Mouse (Mus musculus) leukemia stem cell, adult 10-12 weeks (primary cell): ENCODE measurements around the gene Otp. TPM values are rescaled to one million over a fixed set of nuclear protein-coding genes. Genes with fewer than 3 reads are reported as not detected.

Experiments used
- polyA plus RNA-seq: library from polyadenylated mRNA; stranded (reverse); fragments of >175 nt; gene quantifications from 2 replicates; pipeline ENCODE4 v1.2.3, GENCODE M21; 2012; ENCODE audit warnings: low replicate concordance

The Otp gene
- polyA plus RNA-seq = not detected in 2 replicates

GRCm38 (mm10) chr13:94875396-94875880 is at the start of gene Otp:
Gene Otp (plus strand): TSS chr13:94875602.

Other genes starting within 250 kb of the Otp start
- gene Tbca, start 86.7 kb upstream of the Otp start, polyA plus RNA-seq = 1.8 TPM in 1 of 2 replicates, not detected in the other
- gene Wdr41, start 100.7 kb downstream of the Otp start, polyA plus RNA-seq = 5.2 and 6.8 TPM in 2 replicates